Mouse (Mus musculus) bone marrow macrophage, adult 2 months (primary cell): ENCODE results near the gene Rex1bd.

ENCODE experiments used
- CTCF ChIP-seq: IDR thresholded peaks from 2 replicates; pipeline ENCODE4 v1.5.1; 2012; ENCODE audit warnings: low read depth, mild to moderate bottlenecking, low read length, moderate library complexity
- POLR2A ChIP-seq: IDR thresholded peaks from 2 replicates; pipeline ENCODE4 v1.6.1; 2012; ENCODE audit warnings: mild to moderate bottlenecking, low read depth, low read length, borderline replicate concordance

- TF ChIP-seq POLR2A (no peak), CTCF (no peak; the same call in 1 of the 2 replicates)
These were observed 23.8 kb upstream of the Rex1bd start for GRCm38 (mm10) chr8:70530314-70530713.
